In the genomic region with DNA sequence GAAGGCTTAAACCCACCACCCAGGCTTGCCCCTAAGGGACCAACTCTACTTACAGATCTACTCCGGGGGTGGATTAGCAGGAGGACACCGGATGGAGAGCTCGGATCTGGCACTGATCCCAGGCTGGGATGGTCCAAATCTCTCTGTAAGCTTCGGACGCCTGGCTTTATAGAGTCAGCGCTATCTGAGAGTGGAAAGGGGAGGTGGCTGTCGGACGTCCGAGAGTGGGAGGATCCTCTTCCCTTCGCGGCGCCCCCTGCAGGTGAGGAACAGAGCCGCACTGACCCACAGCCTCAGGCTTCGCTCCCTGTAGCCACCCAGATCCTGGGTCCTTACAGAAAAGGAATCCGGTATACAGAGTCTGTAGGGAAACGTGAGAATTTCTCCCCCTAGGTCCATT, we compare ENCODE assay signal across 8 mouse cellular contexts. TPM values are rescaled to one million over a fixed set of nuclear protein-coding genes. Genes with fewer than 3 reads are reported as not detected.
DNase-seq lines count a peak whose midpoint lies in the region; ATAC-seq lines count a peak whose summit lies in the region.

A gene (minus strand): TSS at position 150 of the 400 bp plus-strand sequence.

- WGBS in hindbrain, embryonic 14.5 days = 6% methylated on average over 15 of the region's 16 CpGs
- 7% methylated on average over 15 of the region's 16 CpGs for WGBS in limb, embryonic 15.5 days
- WGBS in midbrain, embryonic 15.5 days = 2% methylated on average over 16 of the region's 16 CpGs
- WGBS in stomach, embryonic 14.5 days = under 1% methylated on average over 16 of the region's 16 CpGs

- no peak for DNase-seq in cerebellum, adult 9-10 months
- DNase-seq in cerebellum, postnatal 25 days = peak; percentile 51 to 73
- DNase-seq in gastrocnemius, adult 8-10 months (ENCODE audit: low spot score in 2 of 2) = peak; percentile 45 to 65
- peak; percentile 60 for DNase-seq in hindbrain, embryonic 14.5 days (ENCODE audit: low spot score)

- H3K4me2 ChIP-seq in hindbrain, embryonic 14.5 days (replicated peaks) = peak within 1 kb of the TSS; percentile 54
- peak within 1 kb of the TSS; percentile 72 for H3K4me2 ChIP-seq in limb, embryonic 15.5 days
- H3K4me2 ChIP-seq in midbrain, embryonic 15.5 days = peak within 1 kb of the TSS; percentile 52
- H3K4me2 ChIP-seq in stomach, embryonic 14.5 days (replicated peaks; ENCODE audit: low read depth, low read length) = peak within 1 kb of the TSS; percentile 53

- peak within 1 kb of the TSS; percentile 40 for H3K9ac ChIP-seq in hindbrain, embryonic 14.5 days
- H3K9ac ChIP-seq in limb, embryonic 15.5 days = peak within 1 kb of the TSS; percentile 24; the same call in 1 of the 2 replicates
- no peak within 1 kb of the TSS for H3K9ac ChIP-seq in midbrain, embryonic 15.5 days
- H3K9ac ChIP-seq in stomach, embryonic 14.5 days (replicated peaks; ENCODE audit: low read depth, low read length) = peak within 1 kb of the TSS; percentile 31; the same call in 1 of the 2 replicates

- H3K4me3 ChIP-seq in hindbrain, embryonic 14.5 days (replicated peaks; ENCODE audit: low read length) = peak within 1 kb of the TSS; percentile 25
- peak within 1 kb of the TSS; percentile 33 for H3K4me3 ChIP-seq in limb, embryonic 15.5 days
- peak within 1 kb of the TSS; percentile 25 for H3K4me3 ChIP-seq in midbrain, embryonic 15.5 days
- H3K4me3 ChIP-seq in stomach, embryonic 14.5 days (ENCODE audit: low read depth, low read length) = peak within 1 kb of the TSS; percentile 26

- no peak within 1 kb of the TSS for H3K27ac ChIP-seq in hindbrain, embryonic 14.5 days
- no peak within 1 kb of the TSS for H3K27ac ChIP-seq in limb, embryonic 15.5 days
- no peak within 1 kb of the TSS for H3K27ac ChIP-seq in midbrain, embryonic 15.5 days
- H3K27ac ChIP-seq in stomach, embryonic 14.5 days (ENCODE audit: low read length) = peak within 1 kb of the TSS; percentile 89

- peak; percentile 31; the same call in 1 of the 2 replicates for ATAC-seq in cerebellum, adult (ENCODE audit: insufficient number of reproducible peaks, low FRiP score, low TSS enrichment)
- peak; percentile 49 for ATAC-seq in hindbrain, embryonic 14.5 days (ENCODE audit: low FRiP score)
- ATAC-seq in limb, embryonic 15.5 days (ENCODE audit: insufficient number of reproducible peaks, low FRiP score, low TSS enrichment, low read depth) = no peak
- ATAC-seq in midbrain, embryonic 15.5 days (replicated peaks) = peak; percentile 40; the same call in 1 of the 2 replicates
- ATAC-seq in stomach, embryonic 14.5 days (ENCODE audit: insufficient number of reproducible peaks, insufficient read depth, low FRiP score, low read depth) = peak; percentile 73

- H3K4me1 ChIP-seq in hindbrain, embryonic 14.5 days (replicated peaks; ENCODE audit: control insufficient read depth, insufficient read depth, low read length) = peaks cover 6% of the 10 kb centered on the region
- peaks cover 22% of the 10 kb centered on the region for H3K4me1 ChIP-seq in limb, embryonic 15.5 days
- H3K4me1 ChIP-seq in midbrain, embryonic 15.5 days = peaks cover 14% of the 10 kb centered on the region
- H3K4me1 ChIP-seq in stomach, embryonic 14.5 days (ENCODE audit: control insufficient read depth, insufficient read depth, low read length) = peaks cover 16% of the 10 kb centered on the region

- peaks cover 16% of the 10 kb centered on the region for H3K27me3 ChIP-seq in hindbrain, embryonic 14.5 days (ENCODE audit: control insufficient read depth, insufficient read depth, low read length)
- peaks cover 6% of the 10 kb centered on the region; the same call in 1 of the 2 replicates for H3K27me3 ChIP-seq in limb, embryonic 15.5 days
- no peaks in the 10 kb centered on the region; the same call in 1 of the 2 replicates for H3K27me3 ChIP-seq in midbrain, embryonic 15.5 days (replicated peaks)
- no peaks in the 10 kb centered on the region for H3K27me3 ChIP-seq in stomach, embryonic 14.5 days (ENCODE audit: control insufficient read depth, insufficient read depth, low read length)

- H3K9me3 ChIP-seq in hindbrain, embryonic 14.5 days (ENCODE audit: control insufficient read depth, low read length) = no peaks in the 10 kb centered on the region
- H3K9me3 ChIP-seq in limb, embryonic 15.5 days = no peaks in the 10 kb centered on the region
- H3K9me3 ChIP-seq in midbrain, embryonic 15.5 days = no peaks in the 10 kb centered on the region
- H3K9me3 ChIP-seq in stomach, embryonic 14.5 days (ENCODE audit: control insufficient read depth, low read depth, low read length) = no peaks in the 10 kb centered on the region

- no peaks in the 10 kb centered on the region for H3K36me3 ChIP-seq in hindbrain, embryonic 14.5 days (replicated peaks; ENCODE audit: control insufficient read depth, insufficient read depth)
- H3K36me3 ChIP-seq in limb, embryonic 15.5 days = no peaks in the 10 kb centered on the region
- H3K36me3 ChIP-seq in midbrain, embryonic 15.5 days (replicated peaks) = no peaks in the 10 kb centered on the region
- no peaks in the 10 kb centered on the region for H3K36me3 ChIP-seq in stomach, embryonic 14.5 days (ENCODE audit: control insufficient read depth, insufficient read depth, low read length)

RNA-seq across cellular contexts. Expression of the gene that starts here (rescaled TPM):
- 10 to 100 TPM; 11.5 to 20.6 (median 14.3) TPM for total RNA-seq in gastrocnemius, adult 8-10 months (2022)
- 1.2 TPM in 2 replicates for polyA plus RNA-seq in hindbrain, embryonic 14.5 days (2014; fragmentation: Nextera tagmentation; extraction: Ambion mirVana)
- polyA plus RNA-seq in limb, embryonic 15.5 days (2015; fragmentation: Nextera tagmentation; extraction: Ambion mirVana) = 1.9 and 3.0 TPM in 2 replicates
- 0.41 and 0.58 TPM in 2 replicates for polyA plus RNA-seq in midbrain, embryonic 15.5 days (2015; fragmentation: Nextera tagmentation; extraction: Ambion mirVana)
- polyA plus RNA-seq in stomach, embryonic 14.5 days (2014; fragmentation: Nextera tagmentation; extraction: Ambion mirVana) = 250 and 280 TPM in 2 replicates

Comparison
In these comparisons a context has a peak if more than half of its experiments do, and no peak if none do; other contexts are left out.
1. RNA of the gene that starts here (polyA plus RNA-seq): 250 to 280 TPM in stomach, embryonic 14.5 days; 1.9 to 3.0 TPM in limb, embryonic 15.5 days, 1.2 TPM in hindbrain, embryonic 14.5 days and 0.41 to 0.58 TPM in midbrain, embryonic 15.5 days; every median in the first group is over 10 times any median in the second.
2. Peak in ATAC-seq, H3K4me3 ChIP-seq and H3K4me2 ChIP-seq in midbrain, embryonic 15.5 days; RNA of the gene not detected or under 1 TPM.
3. Peak in every context shown above with its lines, with median percentiles within 50 percentile points of each other: H3K4me2 ChIP-seq and H3K4me3 ChIP-seq.